Mouse (Mus musculus): ENCODE measurements at regions not wholly inside any gene's neighbourhood (a gene's known extent, or its start where the extent isn't known, plus 50 kb on each side); places are given as distances from the start of the nearest gene placed in this dataset.

GRCm38 (mm10) chr15:7039119-7039518, 51.3 kb upstream of the Lifr start:
- Histone ChIP-seq H3K4me1 (replicated peaks) (no peaks in the 10 kb centered on the region), H3K4me2 (replicated peaks) (no peak overlapping the region), H3K4me3 (replicated peaks) (no peak overlapping the region), H3K27ac (no peak overlapping the region), H3K9me3 (no peaks in the 10 kb centered on the region), H3K9ac (no peak overlapping the region), H3K27me3 (replicated peaks) (no peaks in the 10 kb centered on the region), H3K36me3 (no peaks in the 10 kb centered on the region)
- ATAC-seq = no peak
- WGBS = 82% methylated on average over 5 of the region's 5 CpGs

- no peak overlapping the region for H3K4me2 ChIP-seq (replicated peaks)
- no peak overlapping the region for H3K4me3 ChIP-seq (replicated peaks)
- no peaks in the 10 kb centered on the region for H3K4me1 ChIP-seq (replicated peaks)
- ATAC-seq = no peak
- H3K27ac ChIP-seq = no peak overlapping the region
- no peak overlapping the region for H3K9ac ChIP-seq
- H3K27me3 ChIP-seq (replicated peaks) = no peaks in the 10 kb centered on the region
- WGBS = 87% methylated on average over 4 of the region's 4 CpGs
- no peaks in the 10 kb centered on the region for H3K9me3 ChIP-seq
- no peaks in the 10 kb centered on the region for H3K36me3 ChIP-seq
Measured at GRCm38 (mm10) chr15:7039825-7040224, 50.6 kb upstream of the Lifr start.

Data from intestine, embryonic 15.5 days (tissue).